8 mouse cellular contexts compared by ENCODE assay signal in genomic region chr1:135452259-135452658, GRCm38 (mm10). TPM values are rescaled to one million over a fixed set of nuclear protein-coding genes. Genes with fewer than 3 reads are reported as not detected.
A peak's percentile ranks its signal among the peaks of the same experiment; 100 is the strongest.
DNase-seq lines count a peak whose midpoint lies in the region; ATAC-seq and TF ChIP-seq lines count a peak whose summit lies in the region.

No protein-coding gene starts in this region.

- H3K9me3 ChIP-seq in forebrain, embryonic 15.5 days = no peaks in the 10 kb centered on the region
- no peaks in the 10 kb centered on the region for H3K9me3 ChIP-seq in forebrain, embryonic 12.5 days
- H3K9me3 ChIP-seq in lung, embryonic 14.5 days (ENCODE audit: low read depth, low read length) = no peaks in the 10 kb centered on the region

- peaks cover 88% of the 10 kb centered on the region for H3K36me3 ChIP-seq in forebrain, embryonic 15.5 days
- peaks cover 77% of the 10 kb centered on the region for H3K36me3 ChIP-seq in forebrain, embryonic 12.5 days (replicated peaks)
- peaks cover 81% of the 10 kb centered on the region for H3K36me3 ChIP-seq in lung, embryonic 14.5 days (ENCODE audit: insufficient read depth)

- no peak for TF ChIP-seq POLR2A in brain, embryonic 14.5 days (IDR thresholded peaks at IDR 0.05; ENCODE audit: borderline replicate concordance, extremely low read depth, insufficient read depth, insufficient read length, poor library complexity, severe bottlenecking)

- H3K4me2 ChIP-seq in forebrain, embryonic 15.5 days (replicated peaks) = no peak overlapping the region
- no peak overlapping the region for H3K4me2 ChIP-seq in forebrain, embryonic 12.5 days
- H3K4me2 ChIP-seq in lung, embryonic 14.5 days = no peak overlapping the region

- no peaks in the 10 kb centered on the region for H3K27me3 ChIP-seq in forebrain, embryonic 15.5 days
- no peaks in the 10 kb centered on the region for H3K27me3 ChIP-seq in forebrain, embryonic 12.5 days
- H3K27me3 ChIP-seq in lung, embryonic 14.5 days (ENCODE audit: insufficient read depth, low read length) = no peaks in the 10 kb centered on the region

- WGBS in forebrain, embryonic 15.5 days = 78% methylated on average over 10 of the region's 10 CpGs
- 85% methylated on average over 10 of the region's 10 CpGs for WGBS in forebrain, embryonic 12.5 days
- 71% methylated on average over 10 of the region's 10 CpGs for WGBS in lung, embryonic 14.5 days

- H3K27ac ChIP-seq in forebrain, embryonic 15.5 days (replicated peaks) = no peak overlapping the region
- H3K27ac ChIP-seq in forebrain, embryonic 12.5 days = no peak overlapping the region
- H3K27ac ChIP-seq in lung, embryonic 14.5 days (ENCODE audit: low read depth) = no peak overlapping the region

- DNase-seq in lung, embryonic 14.5 days = peak; percentile 47
- DNase-seq in lung, postnatal 25 days (ENCODE audit: low spot score) = no peak
- peak; percentile 45 for DNase-seq in brain, embryonic 14.5 days (ENCODE audit: low read depth)
- DNase-seq in ovary, postnatal 14 days (ENCODE audit: low spot score) = no peak
- no peak for DNase-seq in ovary, postnatal 36 days (ENCODE audit: low spot score)

- H3K4me1 ChIP-seq in forebrain, embryonic 15.5 days = no peaks in the 10 kb centered on the region
- no peaks in the 10 kb centered on the region for H3K4me1 ChIP-seq in forebrain, embryonic 12.5 days
- no peaks in the 10 kb centered on the region for H3K4me1 ChIP-seq in lung, embryonic 14.5 days (ENCODE audit: insufficient read depth)

- 0 out of 2 replicates have a peak, but pooled peaks have one; percentile 41 for ATAC-seq in forebrain, embryonic 15.5 days (replicated peaks)
- no peak for ATAC-seq in forebrain, embryonic 12.5 days (ENCODE audit: low FRiP score)
- no peak for ATAC-seq in lung, embryonic 14.5 days (ENCODE audit: insufficient read depth)
- peak; percentile 64 for ATAC-seq in megakaryocyte, adult 5-6 weeks (ENCODE audit: poor library complexity, severe bottlenecking)

- H3K4me3 ChIP-seq in forebrain, embryonic 15.5 days = no peak overlapping the region
- no peak overlapping the region for H3K4me3 ChIP-seq in forebrain, embryonic 12.5 days (replicated peaks)
- H3K4me3 ChIP-seq in lung, embryonic 14.5 days (ENCODE audit: low read depth, low read length) = no peak overlapping the region

- TF ChIP-seq CTCF in lung, embryonic 14.5 days (IDR thresholded peaks at IDR 0.05; ENCODE audit: low read depth) = peak; percentile 52
- TF ChIP-seq CTCF in brain, embryonic 14.5 days (IDR thresholded peaks at IDR 0.05; ENCODE audit: borderline replicate concordance, extremely low read depth, insufficient read depth, insufficient read length) = peak; percentile 55; the same call in 1 of the 2 replicates

- H3K9ac ChIP-seq in forebrain, embryonic 15.5 days (replicated peaks) = no peak overlapping the region
- no peak overlapping the region for H3K9ac ChIP-seq in forebrain, embryonic 12.5 days
- no peak overlapping the region for H3K9ac ChIP-seq in lung, embryonic 14.5 days

RNA-seq across cellular contexts. Expression of gene Ipo9, which starts 22.0 kb away (rescaled TPM):
- polyA plus RNA-seq in forebrain, embryonic 15.5 days (2015; fragmentation: Nextera tagmentation; extraction: Ambion mirVana) = 139 and 148 TPM in 2 replicates
- polyA plus RNA-seq in forebrain, embryonic 12.5 days (2016; fragmentation: Nextera tagmentation; extraction: Ambion mirVana) = 198 and 214 TPM in 2 replicates
- 148 and 158 TPM in 2 replicates for polyA plus RNA-seq in lung, embryonic 14.5 days (2014; fragmentation: Nextera tagmentation; extraction: Ambion mirVana)
- polyA plus RNA-seq in brain, embryonic 14.5 days (2012; rRNA removed) = 185 and 217 TPM in 2 replicates
- total RNA-seq in megakaryocyte, adult 5-6 weeks (2015) = 33.6 and 47.9 TPM in 2 replicates
- 28.6 and 29.2 TPM in 2 replicates for total RNA-seq in megakaryocyte, adult 5-6 weeks (2017)

Comparison
In these comparisons a context has a peak if more than half of its experiments do, and no peak if none do; other contexts are left out.
1. ATAC-seq: peak in forebrain, embryonic 15.5 days (single experiment) and megakaryocyte, adult 5-6 weeks (single experiment); none in forebrain, embryonic 12.5 days (single experiment) and lung, embryonic 14.5 days (single experiment).
2. DNase-seq: peak in lung, embryonic 14.5 days (single experiment) and brain, embryonic 14.5 days (single experiment); none in lung, postnatal 25 days (single experiment), ovary, postnatal 14 days (single experiment) and ovary, postnatal 36 days (single experiment).